Mouse (Mus musculus) erythroblast, embryonic 14.5 days (primary cell): ENCODE data around the gene Lrrc57. TPM values are rescaled to one million over a fixed set of nuclear protein-coding genes. Genes with fewer than 3 reads are reported as not detected.

ENCODE experiments used
- H3K27me3 ChIP-seq: 2 replicates; pipeline ENCODE4 v1.6.1; 2012; ENCODE audit warnings: inconsistent platforms; ENCODE audit not compliant: control insufficient read depth
- H3K36me3 ChIP-seq: 2 replicates; pipeline ENCODE4 v1.6.1; 2012; ENCODE audit warnings: mild to moderate bottlenecking, inconsistent platforms; ENCODE audit not compliant: control insufficient read depth
- H3K4me1 ChIP-seq: 2 replicates; pipeline ENCODE4 v1.6.1; 2012; ENCODE audit warnings: inconsistent platforms; ENCODE audit not compliant: control insufficient read depth
- H3K4me3 ChIP-seq: replicated peaks from 2 replicates; pipeline ENCODE3; 2012; ENCODE audit warnings: moderate library complexity, mild to moderate bottlenecking, inconsistent platforms
- H3K9me3 ChIP-seq: 2 replicates; pipeline ENCODE4 v1.6.1; 2012; ENCODE audit warnings: low read length, inconsistent platforms, mixed read lengths; ENCODE audit not compliant: control insufficient read depth
- GATA1 ChIP-seq: IDR thresholded peaks from 2 replicates; pipeline ENCODE4 v1.6.1; 2012; ENCODE audit warnings: low read length, inconsistent platforms, mixed read lengths
- TAL1 ChIP-seq: IDR thresholded peaks from 3 replicates; pipeline ENCODE4 v1.6.1; 2012; ENCODE audit warnings: low read length, inconsistent platforms, mixed read lengths
- polyA plus RNA-seq: library from polyadenylated mRNA; stranded (reverse); fragments of >175 nt; gene quantifications from 2 replicates; pipeline ENCODE4 v1.2.3, GENCODE M21; 2012

The Lrrc57 gene
- polyA plus RNA-seq, result 0.71 and 0.78 TPM in 2 replicates

- TF ChIP-seq TAL1, result no peak
- Histone ChIP-seq H3K27me3 (no peaks in the 10 kb centered on the region), H3K4me3 (peak within 1 kb of the TSS; percentile 92), H3K36me3 (peaks cover 54% of the 10 kb centered on the region), H3K4me1 (peaks cover 32% of the 10 kb centered on the region), H3K9me3 (no peaks in the 10 kb centered on the region)
Measured at GRCm38 (mm10) chr2:120608830-120609723, at the start of gene Lrrc57, which contains the start of gene Haus2. Lrrc57 (minus strand) TSS chr2:120609520. Haus2 (plus strand) TSS chr2:120609383.

DNA sequence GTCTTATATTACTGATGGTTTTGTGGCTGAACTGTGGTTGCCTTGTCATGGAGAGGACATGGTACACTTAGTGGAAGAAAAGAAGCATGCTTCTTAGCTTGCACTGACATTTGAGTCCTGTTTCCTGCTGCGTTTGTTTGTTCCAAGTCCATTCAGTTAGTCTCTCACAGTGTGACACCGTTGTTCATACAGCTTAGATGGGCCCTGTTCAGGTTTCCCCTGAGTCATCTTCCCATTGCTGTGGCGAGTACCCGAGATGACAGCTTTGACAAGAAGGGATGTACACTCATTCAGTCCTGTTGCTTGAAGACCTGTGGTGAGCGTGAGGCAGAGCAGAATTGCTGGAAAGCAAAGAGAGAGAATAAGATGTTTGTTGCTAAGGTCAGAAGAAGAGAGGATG is 49.2 kb upstream of the Lrrc57 start:
- H3K36me3 ChIP-seq, result no peaks in the 10 kb centered on the region
- no peak overlapping the region for H3K4me3 ChIP-seq
- no peaks in the 10 kb centered on the region for H3K9me3 ChIP-seq
- peaks cover 2% of the 10 kb centered on the region; the same call in 1 of the 2 replicates for H3K27me3 ChIP-seq
- peaks cover 16% of the 10 kb centered on the region for H3K4me1 ChIP-seq
- TF ChIP-seq TAL1, result no peak
- TF ChIP-seq GATA1, result no peak

- peaks cover 2% of the 10 kb centered on the region; the same call in 1 of the 2 replicates for H3K27me3 ChIP-seq
- TF ChIP-seq GATA1 (no peak), TAL1 (no peak)
- no peaks in the 10 kb centered on the region for H3K36me3 ChIP-seq
- H3K4me3 ChIP-seq, result no peak overlapping the region
- peaks cover 19% of the 10 kb centered on the region for H3K4me1 ChIP-seq
- H3K9me3 ChIP-seq, result no peaks in the 10 kb centered on the region
Measured at GRCm38 (mm10) chr2:120656711-120657110, 47.4 kb upstream of the Lrrc57 start.

DNA sequence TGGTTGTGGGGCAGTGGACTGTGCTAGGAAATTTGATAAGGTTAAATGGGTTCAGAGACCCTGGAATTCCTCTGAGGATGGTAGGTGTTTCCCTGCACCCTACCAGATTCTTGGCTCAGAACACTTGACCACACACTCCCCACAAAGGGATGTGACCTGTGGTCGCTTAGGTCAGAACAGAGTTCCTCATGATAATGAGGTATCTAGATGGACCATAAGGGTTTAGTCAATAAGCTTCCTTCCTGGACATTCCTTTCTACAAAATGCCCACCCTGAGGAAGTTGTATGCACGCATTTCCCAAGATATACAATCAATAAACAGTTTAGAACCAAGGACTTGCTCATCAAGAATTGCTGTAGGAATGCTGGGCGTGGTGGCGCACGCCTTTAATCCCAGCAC is 46.6 kb upstream of the Lrrc57 start:
- H3K9me3 ChIP-seq, result no peaks in the 10 kb centered on the region

GRCm38 (mm10) chr2:120654693-120655092 is 45.4 kb upstream of the Lrrc57 start:
- no peaks in the 10 kb centered on the region for H3K9me3 ChIP-seq
- peaks cover 2% of the 10 kb centered on the region; the same call in 1 of the 2 replicates for H3K27me3 ChIP-seq
- TF ChIP-seq GATA1 (no peak), TAL1 (no peak)
- no peak overlapping the region for H3K4me3 ChIP-seq
- no peaks in the 10 kb centered on the region for H3K36me3 ChIP-seq
- peaks cover 6% of the 10 kb centered on the region for H3K4me1 ChIP-seq

More for the DNA sequence above, 46.6 kb upstream of the Lrrc57 start:
- no peaks in the 10 kb centered on the region for H3K36me3 ChIP-seq
- H3K4me3 ChIP-seq, result no peak overlapping the region
- H3K4me1 ChIP-seq, result peaks cover 18% of the 10 kb centered on the region
- no peak for TF ChIP-seq TAL1
- TF ChIP-seq GATA1, result no peak
- peaks cover 2% of the 10 kb centered on the region; the same call in 1 of the 2 replicates for H3K27me3 ChIP-seq

DNA sequence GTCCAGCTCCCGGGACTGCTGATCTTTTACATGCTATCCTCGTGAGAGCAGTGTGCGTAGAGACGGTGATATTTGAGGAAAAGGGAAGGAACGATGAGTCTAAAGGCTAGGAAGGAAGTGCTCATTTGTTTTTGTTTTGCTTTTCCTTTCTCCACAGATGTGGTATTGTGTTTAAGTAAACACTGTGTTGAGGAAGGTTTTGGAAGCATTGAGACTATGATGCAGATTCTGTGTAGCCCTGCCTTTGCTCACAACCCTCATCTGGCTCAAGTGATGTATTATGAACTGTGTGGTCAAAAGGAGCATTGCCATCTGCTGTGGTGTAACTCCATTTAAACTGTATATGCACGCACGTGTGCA is 43.6 kb upstream of the Lrrc57 start:
- Histone ChIP-seq H3K36me3 (no peaks in the 10 kb centered on the region), H3K9me3 (no peaks in the 10 kb centered on the region), H3K4me1 (peaks cover 3% of the 10 kb centered on the region; the same call in 1 of the 2 replicates), H3K4me3 (no peak overlapping the region), H3K27me3 (no peaks in the 10 kb centered on the region)
- TF ChIP-seq TAL1 (no peak), GATA1 (no peak)

DNA sequence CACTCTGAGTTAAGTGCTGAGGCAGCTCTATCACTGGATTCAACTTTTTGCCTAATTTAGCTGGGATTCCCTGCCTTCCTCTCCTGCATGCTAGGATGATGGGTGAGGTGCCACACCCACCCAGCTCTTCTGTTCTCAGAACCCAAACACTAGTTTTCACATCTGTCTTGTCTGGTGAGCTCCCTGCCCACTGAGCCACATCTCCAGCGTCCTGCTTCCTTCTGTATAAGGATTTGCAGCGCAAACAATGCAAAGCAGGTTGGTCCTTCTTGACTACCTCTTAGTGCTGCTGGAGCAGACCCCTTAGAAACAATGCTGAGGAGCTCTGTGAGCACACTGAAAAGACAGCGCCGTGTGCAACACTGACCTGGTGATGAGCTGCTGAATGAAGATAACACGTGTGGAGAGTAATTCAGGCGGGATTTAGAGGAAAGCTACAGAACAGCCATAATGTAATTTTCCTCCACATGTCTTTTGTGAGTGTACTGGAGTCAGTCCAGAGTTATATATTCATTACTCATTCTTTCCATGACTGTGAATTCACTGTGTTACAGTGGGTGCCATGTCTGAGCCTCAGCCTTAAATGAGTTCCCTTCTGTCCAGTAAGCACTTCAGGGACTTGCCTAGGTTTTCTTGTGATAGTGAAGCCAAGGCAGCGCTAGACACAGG is 43.1 kb upstream of the Lrrc57 start:
- no peaks in the 10 kb centered on the region for H3K27me3 ChIP-seq
- no peaks in the 10 kb centered on the region for H3K36me3 ChIP-seq
- H3K4me3 ChIP-seq, result no peak overlapping the region
- no peak for TF ChIP-seq GATA1
- no peak for TF ChIP-seq TAL1
- H3K9me3 ChIP-seq, result no peaks in the 10 kb centered on the region
- H3K4me1 ChIP-seq, result peaks cover 3% of the 10 kb centered on the region; the same call in 1 of the 2 replicates

DNA sequence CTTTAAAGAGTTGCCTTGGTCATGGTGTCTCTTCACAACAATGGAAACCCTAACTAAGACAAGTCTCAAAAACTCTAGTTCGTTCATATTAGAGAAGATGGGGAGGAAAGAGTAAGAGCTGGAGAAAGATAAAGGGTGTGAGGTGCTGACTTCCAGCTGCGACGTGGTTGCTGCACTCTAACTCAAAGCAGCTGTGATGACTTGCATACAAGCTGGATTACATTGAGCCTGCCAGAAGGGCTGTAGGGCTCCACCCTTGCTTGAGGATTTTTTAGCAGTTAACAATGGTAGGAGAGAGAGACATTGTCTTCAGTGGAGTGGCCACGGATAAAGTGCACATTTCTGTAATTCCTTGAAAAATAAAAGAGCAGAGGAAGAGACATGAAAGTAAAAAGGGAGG is 37.5 kb upstream of the Lrrc57 start:
- TF ChIP-seq TAL1 (no peak), GATA1 (no peak)

DNA sequence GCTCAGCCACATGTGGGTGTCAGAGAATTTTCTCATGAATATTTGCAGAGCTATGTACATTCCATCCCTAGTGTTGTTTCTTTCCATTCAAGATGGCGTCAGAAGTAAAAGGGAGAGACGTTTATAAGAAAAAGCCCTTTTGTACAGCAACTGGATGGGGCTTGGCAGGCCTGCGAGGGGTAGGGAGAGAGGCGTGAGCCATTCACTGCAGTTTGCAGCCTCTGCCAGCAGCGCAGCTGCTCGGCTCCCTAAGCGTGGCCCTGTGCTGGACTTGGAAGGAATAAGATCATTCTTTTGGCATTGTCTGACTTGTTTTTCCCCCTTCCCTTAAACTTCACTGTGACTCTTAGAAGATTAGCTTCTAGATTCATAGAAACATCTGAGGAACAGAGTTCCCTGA is 34.5 kb upstream of the Lrrc57 start:
- TF ChIP-seq GATA1, result no peak
- no peak for TF ChIP-seq TAL1
- Histone ChIP-seq H3K9me3 (no peaks in the 10 kb centered on the region), H3K27me3 (no peaks in the 10 kb centered on the region), H3K36me3 (no peaks in the 10 kb centered on the region), H3K4me1 (peaks cover 2% of the 10 kb centered on the region; the same call in 1 of the 2 replicates), H3K4me3 (no peak overlapping the region)

More for the DNA sequence above, 37.5 kb upstream of the Lrrc57 start:
- Histone ChIP-seq H3K27me3 (no peaks in the 10 kb centered on the region), H3K4me3 (no peak overlapping the region), H3K9me3 (no peaks in the 10 kb centered on the region), H3K36me3 (no peaks in the 10 kb centered on the region), H3K4me1 (peaks cover 2% of the 10 kb centered on the region; the same call in 1 of the 2 replicates)
